Mouse (Mus musculus) thymus, postnatal 0 days (tissue): ENCODE measurements around the gene Myo10. TPM values are rescaled to one million over a fixed set of nuclear protein-coding genes. Genes with fewer than 3 reads are reported as not detected.

ENCODE experiments used
- DNase-seq: peaks from one replicate; pipeline ENCODE4 v3.0.0-alpha.2; 2015; ENCODE audit warnings: low spot score
- polyA plus RNA-seq: library from polyadenylated mRNA; unstranded; fragments of >200 nt; fragmentation: Nextera tagmentation; extraction: Ambion mirVana; gene quantifications from 2 replicates; pipeline ENCODE4 v1.2.1, GENCODE M21; 2015

Gene Myo10
- polyA plus RNA-seq, 1 experiment from 2014 or later: 16.3 TPM

GRCm38 (mm10) chr15:25719270-25719669 is 96.9 kb downstream of the Myo10 start:
- DNase-seq: no peak

- DNase-seq: no peak
These were observed 97.9 kb downstream of the Myo10 start for GRCm38 (mm10) chr15:25720263-25720662.

GRCm38 (mm10) chr15:25723281-25724113 is 101.2 kb downstream of the Myo10 start:
- DNase-seq: no peak

- DNase-seq: no peak
These were observed 102.2 kb downstream of the Myo10 start for GRCm38 (mm10) chr15:25724549-25724948.

- no peak for DNase-seq
These were observed 104.5 kb downstream of the Myo10 start for GRCm38 (mm10) chr15:25726814-25727213.

- no peak for DNase-seq
These were observed 106.2 kb downstream of the Myo10 start for GRCm38 (mm10) chr15:25728501-25728900.

GRCm38 (mm10) chr15:25731053-25731452 is 108.7 kb downstream of the Myo10 start:
- DNase-seq: no peak

- peak; percentile 22 for DNase-seq
These were observed 110.6 kb downstream of the Myo10 start for GRCm38 (mm10) chr15:25732758-25733428.

- DNase-seq: no peak
These were observed 111.6 kb downstream of the Myo10 start for GRCm38 (mm10) chr15:25733739-25734430.

GRCm38 (mm10) chr15:25736531-25736930 is 114.2 kb downstream of the Myo10 start:
- DNase-seq: no peak

GRCm38 (mm10) chr15:25740271-25740670 is 117.9 kb downstream of the Myo10 start:
- DNase-seq: peak; percentile 34

- no peak for DNase-seq
These were observed 119.9 kb downstream of the Myo10 start for GRCm38 (mm10) chr15:25742196-25742595.

GRCm38 (mm10) chr15:25751510-25751909 is 129.2 kb downstream of the Myo10 start:
- no peak for DNase-seq

- no peak for DNase-seq
These were observed 130.3 kb downstream of the Myo10 start for GRCm38 (mm10) chr15:25752597-25752996.

- DNase-seq: no peak
These were observed 130.7 kb downstream of the Myo10 start for GRCm38 (mm10) chr15:25753003-25753402.

GRCm38 (mm10) chr15:25753878-25754277 is 131.6 kb downstream of the Myo10 start:
- DNase-seq: no peak

GRCm38 (mm10) chr15:25754342-25754951 is 132.1 kb downstream of the Myo10 start:
- DNase-seq: no peak

- no peak for DNase-seq
These were observed 133.2 kb downstream of the Myo10 start for GRCm38 (mm10) chr15:25755536-25755935.

GRCm38 (mm10) chr15:25756072-25756471 is 133.7 kb downstream of the Myo10 start:
- DNase-seq: no peak

- DNase-seq: no peak
These were observed 135.7 kb downstream of the Myo10 start for GRCm38 (mm10) chr15:25758037-25758436.

GRCm38 (mm10) chr15:25758500-25759086 is 136.3 kb downstream of the Myo10 start:
- no peak for DNase-seq
